ENCODE assay signal across 14 mouse cellular contexts in genomic region chr16:29204875-29205274, GRCm38 (mm10). TPM values are rescaled to one million over a fixed set of nuclear protein-coding genes. Genes with fewer than 3 reads are reported as not detected.
A peak's percentile ranks its signal among the peaks of the same experiment; 100 is the strongest.
DNase-seq lines count a peak whose midpoint lies in the region; TF ChIP-seq lines count a peak whose summit lies in the region.
"Had no signal": no experiment of that assay in that cellular context is flagged by ENCODE, and none has a peak within 500 bp of the region (broad histone marks: within the 10 kb centered on the region; RNA-seq: fewer than 3 reads in every experiment).

No protein-coding gene starts in this region.

- peak; percentile 32 to 38 for DNase-seq in cerebellum, postnatal 14 days
- DNase-seq in cerebellum, adult 9-10 months, result no peak
- DNase-seq in left cerebral cortex, adult 2 months (ENCODE audit: extremely low spot score in 1 of 2, low spot score in 2 of 2), result peak; percentile 31 to 61
- DNase-seq in left cerebral cortex, adult 11 months (ENCODE audit: low spot score), result no peak
- peak; percentile 26 to 53 for DNase-seq in layer of hippocampus, postnatal 10 days (ENCODE audit: low spot score in 2 of 2)
- peak; percentile 61 to 65 for DNase-seq in right cerebral cortex, adult 2 months (ENCODE audit: low spot score in 2 of 2)
- DNase-seq in thymus, postnatal 36 days, result no peak
- DNase-seq in urinary bladder, adult 2 months (ENCODE audit: low spot score), result no peak
- DNase-seq: adrenal gland, postnatal 14 days; cerebellum, adult 11 months; gastrocnemius, adult 2 months; heart, postnatal 4 days; thymus, adult 2 months had no signal

- no peak overlapping the region; the same call in 1 of the 2 replicates for H3K27ac ChIP-seq in left cerebral cortex, adult 2 months
- H3K27ac ChIP-seq: gastrocnemius, adult 2 months had no signal

- no peak for TF ChIP-seq CTCF in left cerebral cortex, adult 2 months (IDR thresholded peaks at IDR 0.05)

- intact Hi-C loops in left cerebral cortex, adult 2 months (cut with DNase I), result no loop called here

- no peak overlapping the region for H3K4me3 ChIP-seq in left cerebral cortex, adult 2 months
- H3K4me3 ChIP-seq: gastrocnemius, adult 2 months had no signal

RNA-seq across cellular contexts. Expression of gene Hrasls, which starts 4.6 kb away (rescaled TPM):
- 10 to 100 TPM; 28.1 to 31.9 TPM for total RNA-seq in left cerebral cortex, adult 2 months (2021)
- 1 to 10 TPM; 7.0 to 8.0 TPM for total RNA-seq in layer of hippocampus, postnatal 10 days (2021)
- polyA plus RNA-seq in urinary bladder, adult 2 months (2012; rRNA removed), result 10.8 and 11.8 TPM in 2 replicates
- polyA plus RNA-seq: liver, embryonic 16.5 days had no signal

Comparison
In these comparisons a context has a peak if more than half of its experiments do, and no peak if none do; other contexts are left out.
1. DNase-seq: peak in cerebellum, postnatal 14 days (2 of 2), left cerebral cortex, adult 2 months (2 of 2), layer of hippocampus, postnatal 10 days (2 of 2) and right cerebral cortex, adult 2 months (2 of 2); none in cerebellum, adult 9-10 months (single experiment), left cerebral cortex, adult 11 months (single experiment), thymus, postnatal 36 days (0 of 2) and urinary bladder, adult 2 months (single experiment).